In genomic region chr17:24283266-24283818, GRCm38 (mm10) we compare ENCODE assay signal across 17 mouse cellular contexts. TPM values are rescaled to one million over a fixed set of nuclear protein-coding genes. Genes with fewer than 3 reads are reported as not detected.
DNase-seq lines count a peak whose midpoint lies in the region; ATAC-seq and TF ChIP-seq lines count a peak whose summit lies in the region.
"Had no signal": no experiment of that assay in that cellular context is flagged by ENCODE, and none has a peak within 500 bp of the region (broad histone marks: within the 10 kb centered on the region; RNA-seq: fewer than 3 reads in every experiment).

No protein-coding gene starts in this region.

- no peak for TF ChIP-seq EP300 in stomach, postnatal 0 days (optimal IDR thresholded peaks at IDR 0.05)

- H3K9me3 ChIP-seq in heart, embryonic 14.5 days (ENCODE audit: control insufficient read depth, low read length): no peaks in the 10 kb centered on the region
- no peaks in the 10 kb centered on the region for H3K9me3 ChIP-seq in heart, embryonic 11.5 days (replicated peaks; ENCODE audit: control insufficient read depth, low read length)
- H3K9me3 ChIP-seq in limb, embryonic 12.5 days: no peaks in the 10 kb centered on the region
- H3K9me3 ChIP-seq in stomach, postnatal 0 days (ENCODE audit: control insufficient read depth, low read length): no peaks in the 10 kb centered on the region
- H3K9me3 ChIP-seq: midbrain, embryonic 10.5 days had no signal

- no peaks in the 10 kb centered on the region for H3K36me3 ChIP-seq in heart, embryonic 14.5 days (ENCODE audit: control insufficient read depth, insufficient read depth, low read length)
- no peaks in the 10 kb centered on the region for H3K36me3 ChIP-seq in heart, embryonic 11.5 days (ENCODE audit: control insufficient read depth, insufficient read depth, low read length)
- H3K36me3 ChIP-seq in limb, embryonic 12.5 days: no peaks in the 10 kb centered on the region
- H3K36me3 ChIP-seq in stomach, postnatal 0 days (ENCODE audit: control insufficient read depth, insufficient read depth, low read length): no peaks in the 10 kb centered on the region
- H3K36me3 ChIP-seq: embryonic facial prominence, embryonic 15.5 days; midbrain, embryonic 10.5 days had no signal

- WGBS in heart, embryonic 14.5 days: 43% methylated on average over 9 of the region's 9 CpGs
- 52% methylated on average over 9 of the region's 9 CpGs for whole genome bisulfite sequencing in heart, embryonic 11.5 days (ENCODE audit: insufficient replicate concordance)
- 48% methylated on average over 9 of the region's 9 CpGs for WGBS in limb, embryonic 12.5 days
- 66% methylated on average over 9 of the region's 9 CpGs for WGBS in stomach, postnatal 0 days

- peak; percentile 38 to 52 for DNase-seq in cerebellum, postnatal 10 days
- no peak for DNase-seq in stomach, postnatal 0 days (ENCODE audit: low spot score)
- DNase-seq in MN1 (ENCODE audit: low spot score): no peak
- DNase-seq: gastrocnemius, postnatal 36 days; heart, adult 2 months; heart, postnatal 10 days; thymus, adult 2 months had no signal

- no peak for TF ChIP-seq CTCF in stomach, postnatal 0 days (IDR thresholded peaks at IDR 0.05; ENCODE audit: low read depth)

- no peak overlapping the region for H3K9ac ChIP-seq in heart, embryonic 14.5 days (ENCODE audit: low read length)
- no peak overlapping the region for H3K9ac ChIP-seq in heart, embryonic 11.5 days (ENCODE audit: low read depth, low read length)
- H3K9ac ChIP-seq in limb, embryonic 12.5 days (replicated peaks): no peak overlapping the region
- H3K9ac ChIP-seq in stomach, postnatal 0 days (ENCODE audit: low read length): no peak overlapping the region
- H3K9ac ChIP-seq: embryonic facial prominence, embryonic 15.5 days had no signal

- peaks cover 0 to 4% of the 10 kb centered on the region in 2 experiments; a peak in 2 of 4 replicates for H3K4me1 ChIP-seq in heart, embryonic 14.5 days (ENCODE audit: control insufficient read depth in 2 of 2, insufficient read depth in 2 of 2, low read length in 2 of 2)
- H3K4me1 ChIP-seq in heart, embryonic 11.5 days (ENCODE audit: control insufficient read depth, insufficient read depth, low read length): no peaks in the 10 kb centered on the region
- H3K4me1 ChIP-seq in limb, embryonic 12.5 days (replicated peaks): peaks cover 6% of the 10 kb centered on the region
- H3K4me1 ChIP-seq in stomach, postnatal 0 days (replicated peaks; ENCODE audit: control insufficient read depth, insufficient read depth): no peaks in the 10 kb centered on the region
- H3K4me1 ChIP-seq: embryonic facial prominence, embryonic 15.5 days; midbrain, embryonic 10.5 days had no signal

- no peak overlapping the region for H3K27ac ChIP-seq in heart, embryonic 14.5 days (replicated peaks in 1 of 2; ENCODE audit: control insufficient read depth in 1 of 2, insufficient read depth in 1 of 2, low read depth in 2 of 2, low read length in 2 of 2)
- H3K27ac ChIP-seq in heart, embryonic 11.5 days (ENCODE audit: low read depth, low read length): no peak overlapping the region
- peak overlapping the region; percentile 5; the same call in 1 of the 2 replicates for H3K27ac ChIP-seq in limb, embryonic 12.5 days
- no peak overlapping the region for H3K27ac ChIP-seq in stomach, postnatal 0 days (replicated peaks)
- H3K27ac ChIP-seq: embryonic facial prominence, embryonic 15.5 days; heart, adult 2 months; hindbrain, postnatal 0 days; layer of hippocampus, adult 2 months; midbrain, embryonic 10.5 days had no signal

- no peak overlapping the region for H3K4me3 ChIP-seq in heart, embryonic 14.5 days (ENCODE audit: control insufficient read depth in 1 of 2, insufficient read depth in 1 of 2, low read depth in 1 of 2, low read length in 2 of 2)
- H3K4me3 ChIP-seq in heart, embryonic 11.5 days (ENCODE audit: low read depth, low read length): no peak overlapping the region
- no peak overlapping the region for H3K4me3 ChIP-seq in limb, embryonic 12.5 days (replicated peaks)
- no peak overlapping the region for H3K4me3 ChIP-seq in stomach, postnatal 0 days (ENCODE audit: low read depth, low read length)
- H3K4me3 ChIP-seq: embryonic facial prominence, embryonic 15.5 days; heart, adult 2 months; layer of hippocampus, adult 2 months; midbrain, embryonic 10.5 days had no signal

- no peaks in the 10 kb centered on the region for H3K27me3 ChIP-seq in heart, embryonic 14.5 days (ENCODE audit: control insufficient read depth, insufficient read depth, low read length)
- no peaks in the 10 kb centered on the region for H3K27me3 ChIP-seq in heart, embryonic 11.5 days (ENCODE audit: control insufficient read depth, insufficient read depth, low read length)
- no peaks in the 10 kb centered on the region; the same call in 1 of the 2 replicates for H3K27me3 ChIP-seq in limb, embryonic 12.5 days
- no peaks in the 10 kb centered on the region for H3K27me3 ChIP-seq in stomach, postnatal 0 days (ENCODE audit: control insufficient read depth, insufficient read depth, low read length)
- H3K27me3 ChIP-seq: embryonic facial prominence, embryonic 15.5 days had no signal

- peak overlapping the region; percentile 4; the same call in 1 of the 2 replicates for H3K4me2 ChIP-seq in heart, embryonic 14.5 days (ENCODE audit: low read length)
- H3K4me2 ChIP-seq in heart, embryonic 11.5 days: no peak overlapping the region
- 0 out of 2 replicates have a peak overlapping the region, but pooled peaks have one; percentile 16 for H3K4me2 ChIP-seq in limb, embryonic 12.5 days
- no peak overlapping the region for H3K4me2 ChIP-seq in stomach, postnatal 0 days (replicated peaks; ENCODE audit: low read depth)
- H3K4me2 ChIP-seq: embryonic facial prominence, embryonic 15.5 days had no signal

- ATAC-seq in cerebellum, adult (ENCODE audit: insufficient number of reproducible peaks, low FRiP score, low TSS enrichment): no peak
- no peak for ATAC-seq in heart, embryonic 14.5 days (ENCODE audit: insufficient number of reproducible peaks, insufficient read depth, low FRiP score, low read depth)
- ATAC-seq in heart, embryonic 11.5 days (replicated peaks; ENCODE audit: insufficient number of reproducible peaks, low FRiP score, low TSS enrichment): no peak
- peak; percentile 26; the same call in 1 of the 2 replicates for ATAC-seq in limb, embryonic 12.5 days (ENCODE audit: insufficient number of reproducible peaks, insufficient read depth, low FRiP score, low TSS enrichment, low read depth)
- ATAC-seq in stomach, postnatal 0 days (ENCODE audit: low FRiP score, low TSS enrichment): no peak
- ATAC-seq: forebrain, embryonic 16.5 days; hindbrain, postnatal 0 days; intestine, embryonic 16.5 days had no signal

RNA-seq across cellular contexts. Expression of gene Ccnf, which starts 32.1 kb away (rescaled TPM):
- polyA plus RNA-seq in heart, embryonic 14.5 days (2014; fragmentation: Nextera tagmentation; extraction: Ambion mirVana): 27.8 and 29.1 TPM in 2 replicates
- polyA plus RNA-seq in heart, embryonic 11.5 days (2014; fragmentation: Nextera tagmentation; extraction: Ambion mirVana): 47.4 and 55.2 TPM in 2 replicates
- polyA plus RNA-seq in limb, embryonic 12.5 days (2016; fragmentation: Nextera tagmentation; extraction: Ambion mirVana): 90.7 and 92.7 TPM in 2 replicates
- polyA plus RNA-seq in stomach, postnatal 0 days (2015; fragmentation: Nextera tagmentation; extraction: Ambion mirVana): 8.7 and 11.8 TPM in 2 replicates

Comparison
In these comparisons a context has a peak if more than half of its experiments do, and no peak if none do; other contexts are left out.
1. H3K4me2 ChIP-seq: peak in heart, embryonic 14.5 days (single experiment) and limb, embryonic 12.5 days (single experiment); none in heart, embryonic 11.5 days (single experiment) and stomach, postnatal 0 days (single experiment).
2. DNase-seq: peak in cerebellum, postnatal 10 days (2 of 2); none in stomach, postnatal 0 days (single experiment) and MN1 (single experiment).